Comparison of ENCODE assay signal across 7 mouse cellular contexts in the genomic region with DNA sequence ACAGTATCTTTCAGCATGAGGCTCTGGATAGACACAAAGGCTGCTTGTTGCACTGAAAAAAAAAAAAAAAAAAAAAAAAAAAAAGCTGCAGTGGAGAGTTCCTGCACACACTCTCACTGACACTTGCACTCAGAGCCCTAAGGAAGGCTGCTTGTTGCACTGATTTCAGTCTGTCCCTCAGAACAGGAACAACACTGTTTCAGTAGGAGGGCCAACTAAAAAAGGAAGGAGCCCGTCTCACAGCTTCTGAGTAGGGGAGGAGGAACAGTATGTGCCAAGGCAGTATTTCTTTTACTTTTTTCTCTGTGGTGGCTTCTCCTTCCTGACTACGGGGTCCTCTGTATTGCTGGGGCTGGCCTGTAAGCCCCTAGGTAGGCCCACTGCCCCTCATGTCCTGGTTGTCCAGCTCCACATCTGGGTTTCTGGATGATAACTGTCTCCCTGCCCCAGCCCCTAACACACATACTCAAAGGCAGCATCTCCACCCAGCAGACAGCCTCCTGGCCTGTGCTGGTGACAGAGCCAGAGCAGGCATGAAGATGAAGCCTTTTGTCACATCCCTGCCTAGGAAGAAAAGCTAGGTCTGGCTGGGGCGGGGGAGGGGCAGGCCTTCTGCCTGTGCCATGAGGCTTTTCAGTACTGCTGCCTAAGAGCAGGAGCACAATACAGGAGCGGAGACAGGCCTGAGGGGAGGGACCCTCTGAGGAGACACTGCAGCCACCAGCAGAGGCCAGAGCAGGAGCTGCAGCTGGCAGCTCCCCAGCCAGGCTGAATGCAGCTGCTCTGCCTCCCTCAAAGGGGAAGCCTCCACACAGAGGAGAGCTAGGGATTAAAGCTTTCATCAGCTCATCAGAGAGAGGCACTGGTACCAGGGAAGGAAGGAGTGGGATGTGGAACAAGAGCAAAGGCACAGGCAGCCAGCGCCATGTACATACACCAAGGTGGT.
DNase-seq lines count a peak whose midpoint lies in the region; ATAC-seq lines count a peak whose summit lies in the region.
"Not testable (repeated sequence)": the region's sequence is repeated elsewhere in the genome, so short reads cannot be mapped to it uniquely, and the experiment has no call there.

No protein-coding gene starts in this region.

- H3K4me2 ChIP-seq in forebrain, embryonic 14.5 days (ENCODE audit: low read length); liver, embryonic 11.5 days; neural tube, embryonic 14.5 days (ENCODE audit: low read depth, low read length): not testable (repeated sequence)

- 10% methylated on average over 4 of the region's 5 CpGs for WGBS in forebrain, embryonic 14.5 days
- 44% methylated on average over 4 of the region's 5 CpGs for WGBS in liver, embryonic 11.5 days
- WGBS in neural tube, embryonic 14.5 days: 17% methylated on average over 4 of the region's 5 CpGs

- not testable (repeated sequence) for H3K27me3 ChIP-seq in forebrain, embryonic 14.5 days (replicated peaks; ENCODE audit: control insufficient read depth, insufficient read depth, low read length); liver, embryonic 11.5 days (replicated peaks; ENCODE audit: control insufficient read depth, insufficient read depth, low read length); neural tube, embryonic 14.5 days (ENCODE audit: control insufficient read depth, insufficient read depth, low read length)

- H3K9ac ChIP-seq in forebrain, embryonic 14.5 days (ENCODE audit: low read length); liver, embryonic 11.5 days (ENCODE audit: low read depth, low read length); neural tube, embryonic 14.5 days (replicated peaks; ENCODE audit: low read depth, low read length): not testable (repeated sequence)

- peak; percentile 95 for ATAC-seq in forebrain, embryonic 14.5 days
- ATAC-seq in hematopoietic stem cell, adult 5-6 weeks (replicated peaks in 1 of 2; ENCODE audit: insufficient read depth in 1 of 2, low FRiP score in 2 of 2, low TSS enrichment in 1 of 2, low read depth in 1 of 2, poor library complexity in 2 of 2, severe bottlenecking in 2 of 2): peak; percentile 50 to 72; a peak in 3 of 4 replicates
- ATAC-seq in liver, embryonic 11.5 days (replicated peaks; ENCODE audit: low FRiP score): peak; percentile 56
- peak; percentile 67 for ATAC-seq in megakaryocyte progenitor cell, adult 5-6 weeks (replicated peaks; ENCODE audit: poor library complexity)
- ATAC-seq in neural tube, embryonic 14.5 days (ENCODE audit: low read depth): peak; percentile 95

- peak; percentile 63 for DNase-seq in forebrain, embryonic 14.5 days (ENCODE audit: low spot score)
- peak; percentile 30 for DNase-seq in kidney, postnatal 10 days
- DNase-seq in liver, embryonic 11.5 days (ENCODE audit: low spot score): not testable (repeated sequence)

- H3K4me3 ChIP-seq in brown adipose tissue, adult 24 weeks (ENCODE audit: insufficient read depth, low read depth, low read length); forebrain, embryonic 14.5 days (ENCODE audit: low read depth, low read length); liver, embryonic 11.5 days (ENCODE audit: low read depth, low read length); neural tube, embryonic 14.5 days (ENCODE audit: low read depth, low read length): not testable (repeated sequence)

- not testable (repeated sequence) for H3K36me3 ChIP-seq in forebrain, embryonic 14.5 days (ENCODE audit: control insufficient read depth, insufficient read depth, low read length); liver, embryonic 11.5 days (ENCODE audit: control insufficient read depth, insufficient read depth, low read length); neural tube, embryonic 14.5 days (ENCODE audit: control insufficient read depth, insufficient read depth, low read length)

- peak overlapping the region; percentile 85 for H3K27ac ChIP-seq in brown adipose tissue, adult 24 weeks (replicated peaks; ENCODE audit: low read depth, low read length)
- peak overlapping the region; percentile 78 for H3K27ac ChIP-seq in forebrain, embryonic 14.5 days (ENCODE audit: low read depth, low read length)
- not testable (repeated sequence) for H3K27ac ChIP-seq in liver, embryonic 11.5 days (ENCODE audit: low read depth, low read length)
- H3K27ac ChIP-seq in neural tube, embryonic 14.5 days (ENCODE audit: low read depth, low read length): peak overlapping the region; percentile 56; the same call in 1 of the 2 replicates

- H3K9me3 ChIP-seq in forebrain, embryonic 14.5 days (replicated peaks; ENCODE audit: control insufficient read depth, low read length); liver, embryonic 11.5 days (ENCODE audit: control insufficient read depth, low read length); neural tube, embryonic 14.5 days (ENCODE audit: control insufficient read depth, low read length): not testable (repeated sequence)

- H3K4me1 ChIP-seq in brown adipose tissue, adult 24 weeks (ENCODE audit: control insufficient read depth, insufficient read depth, insufficient read length, low read length): peaks cover 23% of the 10 kb centered on the region
- peaks cover 15% of the 10 kb centered on the region for H3K4me1 ChIP-seq in forebrain, embryonic 14.5 days (ENCODE audit: control insufficient read depth, insufficient read depth, low read length)
- H3K4me1 ChIP-seq in liver, embryonic 11.5 days (replicated peaks; ENCODE audit: control insufficient read depth, insufficient read depth, low read length); neural tube, embryonic 14.5 days (ENCODE audit: control insufficient read depth, insufficient read depth, low read length): not testable (repeated sequence)
